Mouse (Mus musculus): ENCODE data around the gene Susd3.

The Susd3 gene

DNA sequence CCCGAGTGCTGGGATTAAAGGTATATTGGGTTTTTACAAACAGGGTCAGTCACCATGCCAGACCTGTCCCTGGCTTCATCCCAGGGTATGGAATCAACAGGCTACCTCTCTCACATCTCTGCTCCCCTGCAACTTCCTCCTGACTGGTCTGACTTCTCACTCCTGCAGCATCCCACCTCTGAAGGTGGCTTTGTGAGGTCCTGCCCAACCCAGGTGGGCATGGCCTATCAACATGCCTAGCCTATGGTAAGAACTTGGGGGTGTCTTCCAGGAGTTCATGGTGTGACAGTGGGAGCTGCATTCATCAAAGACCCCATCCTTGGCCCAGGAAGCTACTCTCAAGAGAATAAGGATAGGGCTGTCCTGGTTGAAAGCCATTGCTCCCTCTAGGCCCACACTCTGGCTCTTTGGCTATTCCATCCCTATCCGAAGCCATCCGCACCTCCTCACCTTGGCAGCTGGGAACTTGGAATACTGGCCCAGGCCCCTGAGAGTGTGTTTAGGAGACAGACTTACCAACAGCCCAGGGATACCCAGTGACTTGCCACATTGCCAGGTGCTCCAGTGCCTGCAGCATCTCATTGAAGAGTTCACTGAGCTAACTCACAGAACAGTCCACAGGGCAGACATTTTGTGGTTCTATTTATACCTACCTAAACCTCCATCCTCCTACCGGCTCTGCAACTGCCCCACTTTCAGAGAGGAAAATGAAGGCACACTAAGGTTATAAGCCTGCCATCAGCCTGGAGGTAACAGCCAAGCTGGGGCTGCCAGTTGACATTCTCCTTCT lies 35.6 kb downstream of the Susd3 start:
- in situ Hi-C loops (cut with MseI, MboI), result no loop called here

DNA sequence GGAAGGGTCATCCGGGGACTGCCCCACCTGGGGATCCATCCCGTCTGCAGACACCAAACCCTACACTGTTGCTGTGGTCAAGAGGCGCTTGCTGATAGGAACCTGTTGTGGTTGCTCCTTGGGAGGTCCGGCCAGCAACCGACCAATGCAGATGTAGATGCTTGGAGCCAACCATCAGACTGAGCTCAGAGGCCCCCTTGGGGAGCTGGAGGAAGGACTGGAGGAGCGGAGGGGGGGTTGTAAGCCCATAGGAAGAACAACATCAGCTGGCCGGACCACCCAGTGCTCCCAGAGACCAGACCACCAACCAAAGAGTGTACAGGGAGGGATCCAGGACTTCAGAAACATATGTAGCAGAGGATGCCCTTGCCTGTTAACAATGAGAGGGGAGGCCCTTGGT lies 39.2 kb downstream of the Susd3 start:
- in situ Hi-C loops (cut with MseI, MboI), result no loop called here

DNA sequence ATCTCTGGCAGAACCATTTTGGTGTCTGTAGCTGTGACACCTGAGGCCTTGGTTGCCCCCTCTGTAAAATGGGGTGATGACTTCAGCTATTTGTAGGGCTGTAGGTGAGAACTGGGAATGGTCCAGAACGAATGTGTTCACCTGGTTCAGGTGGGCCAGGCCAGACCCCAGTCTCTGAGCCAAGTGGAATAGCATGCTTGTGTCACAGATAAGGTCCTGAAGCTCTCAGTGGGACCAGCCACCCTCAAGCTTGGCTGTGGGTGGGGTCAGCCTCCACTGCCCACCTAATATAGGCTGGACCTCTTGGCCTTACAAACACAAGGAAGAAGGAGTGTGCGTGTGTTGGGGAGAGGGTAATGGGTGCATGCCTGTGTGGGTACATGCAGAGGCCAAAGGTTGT lies 42.2 kb downstream of the Susd3 start:
- in situ Hi-C loops (cut with MseI, MboI), result no loop called here

DNA sequence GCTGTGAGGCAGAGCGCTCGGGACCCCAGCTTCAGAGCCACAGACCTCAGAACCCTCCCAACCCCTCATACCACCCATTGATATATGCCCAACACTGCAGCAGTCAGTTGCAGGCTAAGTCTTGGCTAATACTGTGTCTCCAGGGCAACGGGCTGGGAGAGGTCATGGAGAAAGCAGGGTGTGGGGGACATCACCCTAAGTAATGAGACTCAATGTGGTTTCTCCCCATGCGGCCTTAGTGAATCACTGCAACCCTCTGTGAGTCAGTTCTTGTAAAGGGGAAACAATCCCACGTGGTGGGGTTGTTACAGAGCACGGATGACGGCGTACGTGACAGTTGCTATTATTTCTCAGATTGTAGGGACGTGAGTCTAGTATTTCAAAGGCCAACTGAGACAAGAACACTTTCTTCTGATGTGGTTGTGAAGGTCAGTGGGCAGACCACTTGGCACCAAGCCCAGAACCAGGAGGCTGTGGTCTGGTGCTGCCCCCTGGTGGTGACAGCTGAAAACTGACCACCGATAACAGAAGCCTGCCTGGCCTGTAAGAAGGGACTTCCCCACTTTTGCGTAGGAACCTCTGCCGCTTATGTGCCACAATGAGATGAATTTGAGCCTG lies 43.0 kb downstream of the Susd3 start:
- in situ Hi-C loops (cut with MseI, MboI), result no loop called here

DNA sequence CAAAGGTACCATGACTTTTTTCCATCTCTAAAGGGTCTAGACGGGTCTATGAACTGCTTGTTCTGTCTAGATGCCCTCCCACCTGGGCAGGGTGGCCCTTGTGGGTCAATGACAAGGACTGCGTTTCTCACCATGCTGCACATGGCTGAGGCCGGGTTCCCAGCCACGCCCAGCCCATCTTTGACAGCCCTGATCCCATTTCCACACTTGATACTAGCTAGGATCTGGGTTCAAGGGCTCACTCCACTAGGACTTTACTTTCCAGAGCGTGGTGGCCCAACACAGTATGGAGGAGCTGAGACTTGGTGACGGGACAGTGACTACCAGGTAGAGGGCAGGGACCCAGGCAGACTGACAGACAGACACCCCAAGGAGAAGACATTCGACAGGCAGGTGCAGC lies 46.0 kb downstream of the Susd3 start:
- in situ Hi-C loops (cut with MseI, MboI), result no loop called here

DNA sequence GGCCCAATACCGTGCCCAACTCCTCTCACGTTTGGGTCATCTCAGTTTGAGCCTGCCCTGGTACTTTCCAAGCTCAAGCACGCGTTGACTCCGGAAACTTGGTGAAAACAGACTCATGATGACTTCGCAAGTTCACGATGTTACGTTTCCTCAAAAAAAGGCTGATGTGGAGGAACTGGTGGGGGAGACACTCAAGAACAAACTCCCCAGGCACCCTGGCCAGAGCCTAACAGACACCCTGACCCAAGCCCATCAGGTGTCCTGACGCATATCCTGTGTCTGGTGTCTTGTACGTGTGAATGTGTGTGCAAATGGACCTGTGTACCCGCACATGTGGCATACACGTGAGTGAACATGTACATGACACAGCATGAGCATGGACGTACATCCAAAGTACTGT lies 47.8 kb downstream of the Susd3 start:
- in situ Hi-C loops (cut with MseI, MboI), result no loop called here

DNA sequence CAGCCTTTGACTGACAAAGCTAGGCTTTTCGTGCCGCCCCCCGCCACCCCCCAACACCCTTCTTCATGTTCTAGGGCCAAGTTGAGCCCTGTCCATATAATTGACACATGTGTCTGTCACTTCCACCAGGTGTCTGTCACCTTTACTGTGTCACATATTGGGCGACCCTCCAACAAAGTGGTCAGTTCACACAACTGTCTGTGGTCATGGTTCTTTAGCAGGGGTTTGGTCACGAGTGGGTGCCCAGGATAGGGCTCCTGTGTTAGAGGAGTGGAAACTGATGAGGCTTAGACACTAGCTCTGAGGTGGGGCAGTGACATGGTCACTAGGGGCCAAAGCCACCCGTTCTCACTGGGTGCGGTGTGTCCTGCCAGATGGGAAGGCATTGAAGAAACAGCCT lies 48.6 kb downstream of the Susd3 start:
- in situ Hi-C loops (cut with MseI, MboI), result no loop called here

DNA sequence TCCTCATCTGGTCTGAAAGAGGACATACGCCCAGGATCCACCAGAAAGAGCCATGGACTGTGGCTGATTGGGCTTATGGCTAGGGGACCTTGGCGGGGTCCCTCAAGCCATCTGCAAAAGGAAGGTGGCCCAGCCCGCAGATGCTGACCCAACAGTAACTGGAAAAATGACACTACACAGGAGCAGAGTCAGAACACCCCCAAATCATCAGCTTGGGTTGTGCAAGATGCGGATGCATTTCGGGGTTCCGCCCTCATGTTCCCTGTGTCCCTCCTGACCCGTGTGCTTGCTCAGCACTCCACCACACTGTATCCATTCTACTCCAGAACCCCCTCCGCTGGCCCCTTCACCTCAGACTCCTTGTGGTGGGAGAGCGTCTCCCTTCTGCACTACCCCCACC lies 49.8 kb downstream of the Susd3 start:
- in situ Hi-C loops (cut with MseI, MboI), result no loop called here

DNA sequence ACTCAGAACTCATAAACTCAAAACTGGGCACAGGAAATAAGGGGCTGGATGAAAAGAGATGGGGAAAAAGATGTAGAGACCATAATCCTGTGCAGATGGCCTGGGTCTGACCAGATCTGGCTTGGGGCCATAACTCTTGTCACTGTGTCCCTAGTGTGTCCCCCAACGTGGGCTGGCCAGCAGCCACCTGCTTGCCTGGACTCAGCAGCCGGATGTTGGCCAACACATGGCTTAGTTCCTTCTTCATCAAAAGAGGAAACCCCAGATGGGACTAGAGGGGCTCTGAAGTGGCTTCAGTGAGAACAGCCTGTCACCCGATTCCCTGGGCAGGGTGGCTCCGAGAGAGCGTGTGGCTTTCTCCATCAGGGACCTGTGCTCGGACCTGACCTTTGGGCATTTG lies 51.7 kb downstream of the Susd3 start:
- in situ Hi-C loops (cut with MseI, MboI), result no loop called here

DNA sequence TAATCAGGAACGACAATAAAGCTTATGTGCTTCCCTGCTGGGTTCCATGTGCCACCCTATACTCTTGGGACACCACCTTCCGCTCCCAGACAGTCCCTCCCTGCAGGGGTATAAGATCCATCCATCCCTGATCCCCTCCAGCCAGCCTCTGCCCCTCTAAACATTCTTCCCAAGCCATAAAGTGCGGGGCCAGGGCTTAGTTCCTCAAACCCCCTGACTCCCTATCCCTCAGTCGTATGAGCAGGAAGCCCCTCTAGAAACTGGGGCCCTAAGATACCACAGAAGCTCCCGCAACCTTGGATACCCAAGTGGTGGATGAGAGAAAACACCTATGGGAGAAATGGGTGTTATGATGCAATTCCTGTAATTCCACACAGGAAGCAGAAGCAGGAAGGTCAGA lies 52.3 kb downstream of the Susd3 start:
- in situ Hi-C loops (cut with MseI, MboI), result no loop called here

DNA sequence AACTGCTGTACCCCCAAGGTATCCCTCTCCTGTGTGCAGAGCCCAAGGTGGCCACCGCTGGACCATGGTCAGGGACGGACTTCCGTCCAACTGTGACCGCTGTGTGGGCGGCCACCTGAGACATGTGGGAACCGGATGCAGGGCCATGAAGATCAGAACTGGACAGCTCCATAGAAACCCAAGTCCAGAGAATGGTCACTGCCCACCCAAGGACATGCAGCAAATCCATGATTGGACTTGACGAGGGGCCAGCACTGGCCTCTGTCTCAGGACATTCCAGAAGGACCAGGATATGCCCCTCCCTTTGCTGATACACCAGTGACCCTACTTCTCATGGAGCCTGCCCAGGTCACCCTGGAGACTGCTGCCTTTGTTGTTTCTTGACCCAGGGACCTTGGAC lies 52.9 kb downstream of the Susd3 start:
- in situ Hi-C loops (cut with MseI, MboI), result no loop called here

DNA sequence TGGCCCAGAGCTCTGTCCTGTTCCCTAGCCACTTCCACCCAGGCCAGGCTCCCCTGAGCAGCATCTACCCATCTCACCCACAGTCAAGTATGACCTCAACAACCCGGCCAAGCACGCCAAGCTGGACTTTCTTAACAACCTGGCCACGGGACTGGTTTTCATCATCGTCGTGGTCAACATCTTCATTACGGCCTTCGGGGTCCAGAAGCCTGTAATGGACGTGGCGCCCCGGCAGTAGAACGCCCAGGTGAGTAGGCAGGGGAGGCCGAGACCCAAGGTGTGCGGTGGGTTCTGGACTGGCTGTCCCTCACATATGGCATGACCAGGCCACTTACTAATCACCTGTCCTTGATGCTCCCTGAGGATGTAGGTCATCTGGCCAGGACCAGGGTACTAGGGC lies 53.7 kb downstream of the Susd3 start:
- in situ Hi-C loops (cut with MseI, MboI), result no loop called here

DNA sequence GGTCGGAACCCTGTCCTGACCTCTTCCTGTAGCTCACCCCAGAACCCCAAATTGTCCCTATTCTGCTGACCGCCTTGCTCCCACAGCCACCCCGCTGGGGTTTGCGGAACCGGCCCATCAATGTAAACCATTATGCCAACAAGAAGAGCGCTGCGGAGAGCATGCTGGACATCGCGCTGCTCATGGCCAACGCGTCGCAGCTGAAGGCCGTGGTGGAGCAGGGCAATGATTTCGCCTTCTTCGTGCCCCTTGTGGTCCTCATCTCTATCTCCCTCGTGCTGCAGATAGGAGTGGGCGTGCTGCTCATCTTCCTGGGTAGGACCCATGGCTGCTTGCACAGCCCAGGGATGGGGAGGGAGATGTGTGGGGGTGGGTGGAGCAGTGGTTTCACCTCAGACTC lies 54.9 kb downstream of the Susd3 start:
- in situ Hi-C loops (cut with MseI, MboI), result no loop called here

DNA sequence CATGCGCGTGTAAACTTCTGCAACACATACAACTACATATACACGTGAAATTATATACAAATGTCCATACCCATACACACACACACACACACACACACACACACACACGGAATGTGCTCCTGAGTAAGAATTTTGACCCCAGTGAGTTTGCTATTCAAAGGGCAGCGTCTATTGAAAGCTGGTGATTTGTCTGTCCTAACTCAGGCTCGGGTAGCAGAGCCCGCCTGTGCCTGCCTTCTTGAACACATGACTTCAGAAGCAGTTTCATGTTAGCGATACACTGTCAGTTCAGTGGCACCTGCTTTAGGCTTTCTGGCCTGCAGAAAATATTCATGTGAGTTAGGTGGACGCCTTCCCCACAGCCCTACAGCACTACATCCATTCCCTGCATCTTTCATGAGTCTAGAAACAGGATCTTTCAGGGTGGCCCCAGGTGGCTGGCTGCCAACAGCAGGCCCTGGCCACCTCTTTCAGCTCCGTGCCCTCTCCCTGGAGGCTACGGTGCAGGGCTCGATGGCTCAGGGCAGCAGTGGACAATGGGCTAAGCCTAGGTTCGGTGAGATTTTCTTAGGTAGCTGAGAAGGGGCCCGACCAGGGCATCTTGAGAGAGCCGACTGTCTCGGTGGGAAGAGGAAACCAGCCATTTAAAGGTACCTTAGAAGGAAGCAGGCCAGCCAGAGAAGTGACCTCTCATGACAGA lies 56.2 kb downstream of the Susd3 start:
- in situ Hi-C loops (cut with MseI, MboI), result no loop called here

DNA sequence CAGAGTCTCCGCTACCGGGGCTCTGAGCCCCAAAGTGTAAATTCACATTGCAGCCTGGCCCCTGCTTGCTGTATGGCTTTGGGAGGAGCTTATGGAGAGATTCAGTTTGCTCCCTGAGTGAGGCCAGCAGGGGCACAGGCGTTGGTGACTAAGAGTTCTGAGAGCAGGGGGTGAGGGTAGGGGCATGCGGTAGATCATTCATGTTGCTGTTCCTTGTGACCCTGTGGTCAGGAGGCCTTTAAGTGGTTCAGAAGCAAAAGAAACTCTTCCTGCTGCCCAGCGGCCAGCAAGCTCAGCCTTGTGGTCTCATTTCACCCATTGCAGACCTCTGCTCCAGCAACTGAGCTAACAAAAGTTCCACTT lies 56.9 kb downstream of the Susd3 start:
- in situ Hi-C loops (cut with MseI, MboI), result no loop called here

DNA sequence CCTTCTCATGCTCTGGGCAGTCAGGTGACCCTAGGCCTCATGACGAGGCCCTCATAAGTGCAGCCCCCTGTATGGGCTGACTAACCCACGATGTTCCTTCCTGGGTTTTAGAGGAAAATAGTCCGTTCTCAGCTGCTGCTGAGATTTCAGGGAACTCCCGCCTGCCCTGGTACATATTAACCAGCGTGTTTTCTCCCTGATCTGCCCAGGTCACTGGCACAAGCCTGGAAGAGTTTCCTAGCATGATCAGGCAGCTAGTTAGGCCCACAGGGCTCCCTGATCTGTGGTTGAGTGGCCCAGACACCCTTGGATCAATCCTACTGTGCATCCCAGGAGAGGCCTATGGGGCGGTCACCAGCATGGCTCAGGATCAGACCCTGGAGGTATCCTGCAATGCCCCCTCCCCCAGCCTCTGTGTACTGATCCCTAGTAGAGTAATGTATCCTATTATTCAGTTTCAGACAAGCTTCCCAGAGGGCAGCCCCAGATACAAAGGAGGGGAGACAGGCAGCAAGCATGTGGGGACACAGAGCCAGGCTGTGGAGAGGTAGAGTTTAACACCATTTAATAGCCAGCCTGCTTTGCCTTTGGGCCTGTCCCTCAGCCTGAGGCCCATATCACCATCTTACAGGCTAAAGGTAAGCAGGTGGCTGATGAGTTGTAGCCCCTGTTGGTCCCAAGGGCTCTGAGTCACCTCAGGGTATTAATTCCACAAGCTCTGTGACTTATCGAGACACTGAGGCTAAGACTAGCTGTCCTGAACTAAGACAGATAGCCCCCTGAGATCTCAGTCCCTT lies 57.4 kb downstream of the Susd3 start:
- in situ Hi-C loops (cut with MseI, MboI), result no loop called here

DNA sequence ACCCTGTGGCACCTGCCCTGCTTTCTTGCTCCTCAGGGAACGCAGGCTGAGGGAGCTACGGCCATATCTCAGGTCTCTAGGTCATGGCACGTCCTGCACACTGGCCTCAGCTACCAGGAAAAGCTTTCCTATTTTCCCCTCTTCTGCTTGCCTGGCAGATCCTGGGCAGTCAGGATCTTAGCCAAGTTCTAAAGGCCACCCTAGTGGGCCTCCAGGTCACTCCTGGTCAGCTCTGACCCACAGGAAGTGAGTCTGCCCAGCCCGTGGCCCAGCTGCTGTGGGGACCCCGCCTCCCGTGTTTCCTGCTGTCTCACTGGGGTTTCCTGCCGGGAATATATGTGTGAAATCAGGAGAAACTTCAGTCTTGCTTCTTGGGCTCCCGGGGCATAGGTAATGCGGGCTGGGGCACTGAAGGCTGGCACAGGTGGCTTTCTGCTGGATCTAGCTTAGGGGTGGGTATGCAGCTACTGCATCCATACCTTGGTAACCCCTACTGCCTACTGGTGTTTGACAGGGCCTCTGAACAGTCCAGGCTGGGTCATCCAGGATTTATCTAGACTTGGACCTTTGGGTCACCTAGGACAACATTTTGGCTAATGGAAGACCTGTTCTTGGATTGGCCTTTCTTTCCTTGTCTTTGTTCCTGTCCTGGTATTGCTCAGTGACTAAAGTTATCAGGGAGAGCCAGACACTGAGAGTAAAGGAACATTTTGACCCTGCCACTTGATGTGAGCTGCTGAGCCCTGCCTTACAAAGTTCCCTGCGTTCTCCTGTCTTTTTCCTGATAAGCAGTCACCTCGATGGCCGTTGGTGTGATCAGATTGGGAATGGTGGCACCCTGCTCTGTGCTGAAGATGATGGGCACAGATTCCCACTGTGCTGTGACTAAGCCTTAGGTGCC lies 58.3 kb downstream of the Susd3 start:
- in situ Hi-C loops (cut with MseI, MboI), result no loop called here

DNA sequence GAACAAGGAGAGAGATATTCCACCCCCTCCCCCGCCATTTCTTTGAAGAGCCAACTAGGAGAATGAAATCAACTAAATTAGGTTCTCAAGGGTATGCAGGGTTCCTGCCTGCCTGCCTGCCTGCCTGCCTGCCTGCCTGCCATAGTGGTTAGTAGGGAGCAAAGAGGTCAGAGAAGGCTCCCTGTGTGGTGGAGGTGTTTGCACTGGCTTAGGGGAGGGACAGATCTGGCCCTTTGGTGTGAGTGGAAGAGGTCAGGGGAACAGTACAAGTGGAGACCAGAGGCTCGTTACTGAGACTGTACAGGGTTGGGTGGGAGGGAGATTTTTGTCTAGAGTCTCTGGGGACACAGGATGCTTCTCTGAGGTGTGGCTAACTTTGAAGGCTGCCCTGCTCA lies 59.5 kb downstream of the Susd3 start:
- in situ Hi-C loops (cut with MseI, MboI), result no loop called here

DNA sequence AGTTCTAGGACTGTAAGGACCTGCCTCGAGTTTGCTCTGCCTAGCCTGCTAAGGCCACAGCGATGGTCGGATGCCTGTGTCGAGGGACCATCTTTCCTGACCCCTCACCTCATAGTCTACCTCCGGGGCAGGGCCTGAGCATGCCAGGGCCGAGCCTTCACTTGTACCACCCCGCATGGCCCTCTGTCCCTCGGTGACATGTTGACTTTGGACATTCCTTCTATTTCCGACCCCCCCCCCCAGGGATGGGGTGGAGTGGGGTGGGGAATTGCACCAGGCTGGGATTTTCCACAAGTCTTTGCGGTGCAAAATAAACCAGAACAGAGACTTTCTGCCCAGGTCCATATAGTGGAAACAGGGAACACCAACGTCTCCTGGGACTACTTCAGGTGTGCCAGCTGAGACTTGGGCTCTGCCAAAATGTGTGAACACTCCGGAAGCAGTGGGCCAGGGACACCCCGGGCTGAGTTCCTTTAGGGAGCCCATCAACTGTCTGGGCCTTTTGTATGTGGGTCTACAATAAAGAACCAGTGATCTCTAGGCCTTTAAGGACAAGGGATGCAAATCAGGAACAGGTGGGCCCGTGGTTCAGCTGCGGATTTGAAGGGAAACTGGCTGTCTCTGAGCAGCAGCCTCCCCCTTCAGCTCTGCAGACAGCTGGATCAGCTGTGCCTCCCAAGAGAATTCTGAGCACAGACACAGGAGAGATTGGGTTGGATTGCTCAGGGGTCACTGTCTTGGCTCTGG lies 60.1 kb downstream of the Susd3 start:
- in situ Hi-C loops (cut with MseI, MboI), result no loop called here

All from mouse trophoblast stem cell (cell line).